Comparison of ENCODE assay signal across 11 mouse cellular contexts in genomic region chr14:64594021-64594561, GRCm38 (mm10).
DNase-seq lines count a peak whose midpoint lies in the region; ATAC-seq lines count a peak whose summit lies in the region.
"Had no signal": no experiment of that assay in that cellular context is flagged by ENCODE, and none has a peak within 500 bp of the region (broad histone marks: within the 10 kb centered on the region; RNA-seq: fewer than 3 reads in every experiment).

No protein-coding gene starts in this region.

- peaks cover 40% of the 10 kb centered on the region for H3K36me3 ChIP-seq in hindbrain, embryonic 14.5 days (replicated peaks; ENCODE audit: control insufficient read depth, insufficient read depth)
- H3K36me3 ChIP-seq in neural tube, embryonic 14.5 days (ENCODE audit: control insufficient read depth, insufficient read depth, low read length): peaks cover 19% of the 10 kb centered on the region

- peak overlapping the region; percentile 100 for H3K4me2 ChIP-seq in hindbrain, embryonic 14.5 days (replicated peaks)
- H3K4me2 ChIP-seq in neural tube, embryonic 14.5 days (ENCODE audit: low read depth, low read length): peak overlapping the region; percentile 100

- ATAC-seq in hindbrain, embryonic 14.5 days (ENCODE audit: low FRiP score): no peak
- ATAC-seq in neural tube, embryonic 14.5 days (ENCODE audit: low read depth): no peak
- no peak for ATAC-seq in CD4-positive, CD25-positive, alpha-beta regulatory T cell, adult 4 months

- H3K4me1 ChIP-seq in hindbrain, embryonic 14.5 days (replicated peaks; ENCODE audit: control insufficient read depth, insufficient read depth, low read length): peaks cover 32% of the 10 kb centered on the region
- peaks cover 22% of the 10 kb centered on the region for H3K4me1 ChIP-seq in neural tube, embryonic 14.5 days (ENCODE audit: control insufficient read depth, insufficient read depth, low read length)

- H3K9ac ChIP-seq in hindbrain, embryonic 14.5 days: peak overlapping the region; percentile 100
- peak overlapping the region; percentile 99 for H3K9ac ChIP-seq in neural tube, embryonic 14.5 days (replicated peaks; ENCODE audit: low read depth, low read length)

- H3K4me3 ChIP-seq in hindbrain, embryonic 14.5 days (replicated peaks; ENCODE audit: low read length): peak overlapping the region; percentile 68
- peak overlapping the region; percentile 55; the same call in 1 of the 2 replicates for H3K4me3 ChIP-seq in neural tube, embryonic 14.5 days (ENCODE audit: low read depth, low read length)
- H3K4me3 ChIP-seq: myocyte had no signal

- WGBS in hindbrain, embryonic 14.5 days: 38% methylated on average over 7 of the region's 7 CpGs
- WGBS in neural tube, embryonic 14.5 days: 36% methylated on average over 7 of the region's 7 CpGs

- H3K27ac ChIP-seq in hindbrain, embryonic 14.5 days: peak overlapping the region; percentile 100
- H3K27ac ChIP-seq in neural tube, embryonic 14.5 days (ENCODE audit: low read depth, low read length): peak overlapping the region; percentile 100

- no peaks in the 10 kb centered on the region for H3K27me3 ChIP-seq in hindbrain, embryonic 14.5 days (ENCODE audit: control insufficient read depth, insufficient read depth, low read length)
- H3K27me3 ChIP-seq in neural tube, embryonic 14.5 days (ENCODE audit: control insufficient read depth, insufficient read depth, low read length): no peaks in the 10 kb centered on the region

- H3K9me3 ChIP-seq in hindbrain, embryonic 14.5 days (ENCODE audit: control insufficient read depth, low read length): no peaks in the 10 kb centered on the region
- H3K9me3 ChIP-seq in neural tube, embryonic 14.5 days (ENCODE audit: control insufficient read depth, low read length): no peaks in the 10 kb centered on the region

- DNase-seq in retina, postnatal 1 day: peak; percentile 25
- DNase-seq in retina, embryonic 14.5 days (ENCODE audit: low spot score): no peak
- DNase-seq in cerebellum, postnatal 25 days: peak; percentile 61 to 69
- DNase-seq in hindbrain, embryonic 14.5 days (ENCODE audit: low spot score): peak; percentile 52
- no peak for DNase-seq in embryo, embryonic 9.5 days (ENCODE audit: extremely low spot score)
- DNase-seq: heart, adult 18-20 months; lung, postnatal 10 days; thymus, adult 2 months had no signal

Comparison
In these comparisons a context has a peak if more than half of its experiments do, and no peak if none do; other contexts are left out.
1. DNase-seq: peak in retina, postnatal 1 day (single experiment), cerebellum, postnatal 25 days (2 of 2) and hindbrain, embryonic 14.5 days (single experiment); none in retina, embryonic 14.5 days (single experiment) and embryo, embryonic 9.5 days (single experiment).